8 mouse cellular contexts compared by ENCODE assay signal in the genomic region with DNA sequence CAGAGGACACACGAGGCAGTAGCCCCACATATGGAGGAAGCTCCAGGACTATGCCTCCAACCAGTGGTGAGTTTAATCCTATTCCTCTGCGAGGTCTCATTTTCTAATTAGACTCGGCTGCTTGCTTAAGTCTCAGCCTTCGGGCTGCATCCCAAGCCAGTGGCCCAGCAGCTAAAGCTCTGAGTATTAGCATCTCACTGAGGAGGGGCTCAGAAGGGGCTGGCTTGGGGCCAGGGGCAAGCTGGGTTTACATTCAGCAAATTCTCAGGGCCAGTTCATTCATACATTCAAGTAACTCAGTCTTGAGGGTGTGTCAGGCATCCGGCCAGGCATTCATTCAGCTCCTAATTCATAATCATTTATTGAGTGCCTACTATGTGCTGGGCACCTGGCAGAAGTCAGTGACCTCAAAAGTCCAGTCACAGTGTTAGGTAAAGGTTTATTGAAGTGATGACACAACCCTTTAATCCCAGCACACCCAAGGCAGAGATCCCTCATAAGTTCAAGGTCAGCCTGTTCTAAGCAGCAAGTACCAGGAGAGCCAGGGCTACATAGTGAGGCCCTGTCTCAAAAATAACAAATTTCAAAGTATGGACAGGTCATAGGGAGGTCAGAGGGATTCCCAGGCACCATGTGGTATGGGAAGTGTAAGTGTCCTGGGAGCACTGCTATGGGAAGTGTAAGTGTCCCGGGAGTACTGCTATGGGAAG. TPM values are rescaled to one million over a fixed set of nuclear protein-coding genes. Genes with fewer than 3 reads are reported as not detected.
A peak's percentile ranks its signal among the peaks of the same experiment; 100 is the strongest.
DNase-seq lines count a peak whose midpoint lies in the region; TF ChIP-seq lines count a peak whose summit lies in the region.

No protein-coding gene starts in this region.

- TF ChIP-seq POLR2A in cerebellum, adult 2 months (IDR thresholded peaks at IDR 0.05; ENCODE audit: borderline replicate concordance, insufficient read depth, low read length), result no peak

- no peaks in the 10 kb centered on the region for H3K27me3 ChIP-seq in cerebellum, adult 2 months (ENCODE audit: control insufficient read depth, insufficient read depth, low read length)

- H3K4me3 ChIP-seq in cerebellum, adult 2 months (replicated peaks; ENCODE audit: insufficient read depth, low read depth, low read length), result peak overlapping the region; percentile 45

- no peak for TF ChIP-seq CTCF in cerebellum, adult 2 months (IDR thresholded peaks at IDR 0.05; ENCODE audit: borderline replicate concordance, insufficient read depth, low read depth, low read length)

- peaks cover 9% of the 10 kb centered on the region for H3K4me1 ChIP-seq in cerebellum, adult 2 months (ENCODE audit: control insufficient read depth, insufficient read depth, low read length)

- no peak for DNase-seq in cerebellum, adult 2 months
- no peak for DNase-seq in cerebellum, adult 8-10 months
- DNase-seq in right cerebral cortex, postnatal 4 days, result peak; percentile 61
- no peak for DNase-seq in right cerebral cortex, postnatal 36 days (ENCODE audit: low spot score in 2 of 2)
- peak; percentile 48 for DNase-seq in kidney, postnatal 14 days
- peak; percentile 65 for DNase-seq in retina, postnatal 7 days (ENCODE audit: low read depth, low spot score)
- no peak for DNase-seq in urinary bladder, postnatal 10 days (ENCODE audit: low spot score)
- no peak for DNase-seq in frontal cortex, postnatal 36 days (ENCODE audit: low spot score in 2 of 2)

- WGBS in cerebellum, adult 2 months, result 42% methylated on average over 6 of the region's 6 CpGs

- no peak overlapping the region for H3K27ac ChIP-seq in cerebellum, adult 2 months (ENCODE audit: insufficient read depth, low read length)

RNA-seq across cellular contexts. Expression of gene Katnb1, which starts 57.5 kb away (rescaled TPM):
- polyA plus RNA-seq in cerebellum, adult 2 months (2012; rRNA removed), result 53.0 and 54.0 TPM in 2 replicates

Comparison
In these comparisons a context has a peak if more than half of its experiments do, and no peak if none do; other contexts are left out.
1. DNase-seq: peak in right cerebral cortex, postnatal 4 days (single experiment), kidney, postnatal 14 days (single experiment) and retina, postnatal 7 days (single experiment); none in cerebellum, adult 2 months (0 of 2), cerebellum, adult 8-10 months (single experiment), right cerebral cortex, postnatal 36 days (0 of 2), urinary bladder, postnatal 10 days (single experiment) and frontal cortex, postnatal 36 days (0 of 2).